Mouse (Mus musculus): ENCODE results near the gene Robo2. TPM values are rescaled to one million over a fixed set of nuclear protein-coding genes. Genes with fewer than 3 reads are reported as not detected.

The Robo2 gene
- polyA plus RNA-seq, 1 experiment from 2014 or later, result 79.8 TPM

DNA sequence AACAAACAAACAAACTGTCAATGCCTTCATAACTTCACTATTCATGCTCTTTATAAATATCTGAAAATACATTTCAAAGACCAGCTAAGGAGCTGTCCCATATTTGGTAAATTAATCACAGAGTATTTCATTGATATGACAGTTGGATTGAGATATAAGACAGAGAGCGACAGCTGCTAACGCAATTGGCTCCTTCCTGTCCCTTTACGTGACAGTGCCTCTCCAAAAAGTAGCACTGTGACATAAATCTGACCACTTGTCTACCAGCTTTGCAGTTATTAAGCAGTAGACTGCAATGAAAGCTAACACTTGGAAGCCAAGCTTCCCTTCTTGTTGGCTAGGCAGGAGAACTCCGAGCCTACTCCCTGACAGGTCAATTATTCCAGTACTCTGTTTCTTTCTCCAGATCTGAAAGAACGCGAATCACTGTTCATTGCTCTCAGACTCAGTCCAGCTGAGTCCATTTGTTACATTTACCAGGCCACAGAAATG is 452.1 kb downstream of the Robo2 start:
- 70% methylated on average over 6 of the region's 6 CpGs for WGBS

DNA sequence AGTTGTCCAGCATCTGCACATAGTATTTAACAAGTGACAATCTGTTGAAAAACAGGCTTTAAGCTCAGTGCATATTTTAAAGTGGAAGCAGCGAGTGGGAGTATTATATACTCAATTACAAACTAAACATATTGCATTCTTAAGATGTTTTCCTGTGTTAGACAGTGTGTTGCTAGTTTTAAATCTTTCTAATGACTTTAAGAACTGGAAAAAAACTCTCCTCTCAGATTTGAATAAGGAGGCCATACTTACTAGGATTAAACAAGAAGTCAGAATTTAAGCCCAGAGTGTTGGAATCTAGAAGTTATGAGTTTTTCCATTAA is 453.1 kb downstream of the Robo2 start:
- Histone ChIP-seq H3K9me3 (no peaks in the 10 kb centered on the region), H3K27me3 (no peaks in the 10 kb centered on the region), H3K4me2 (replicated peaks) (no peak overlapping the region), H3K4me3 (replicated peaks) (no peak overlapping the region), H3K27ac (no peak overlapping the region), H3K4me1 (replicated peaks) (no peaks in the 10 kb centered on the region), H3K9ac (replicated peaks) (no peak overlapping the region), H3K36me3 (no peaks in the 10 kb centered on the region)
- no peak for ATAC-seq
- WGBS, result 84% methylated on average over 1 of the region's 1 CpGs

More for the DNA sequence above, 452.1 kb downstream of the Robo2 start:
- Histone ChIP-seq H3K4me2 (replicated peaks) (no peak overlapping the region), H3K4me1 (replicated peaks) (no peaks in the 10 kb centered on the region), H3K36me3 (no peaks in the 10 kb centered on the region), H3K27ac (no peak overlapping the region), H3K9ac (replicated peaks) (no peak overlapping the region), H3K9me3 (no peaks in the 10 kb centered on the region), H3K27me3 (no peaks in the 10 kb centered on the region), H3K4me3 (replicated peaks) (no peak overlapping the region)
- no peak for ATAC-seq

DNA sequence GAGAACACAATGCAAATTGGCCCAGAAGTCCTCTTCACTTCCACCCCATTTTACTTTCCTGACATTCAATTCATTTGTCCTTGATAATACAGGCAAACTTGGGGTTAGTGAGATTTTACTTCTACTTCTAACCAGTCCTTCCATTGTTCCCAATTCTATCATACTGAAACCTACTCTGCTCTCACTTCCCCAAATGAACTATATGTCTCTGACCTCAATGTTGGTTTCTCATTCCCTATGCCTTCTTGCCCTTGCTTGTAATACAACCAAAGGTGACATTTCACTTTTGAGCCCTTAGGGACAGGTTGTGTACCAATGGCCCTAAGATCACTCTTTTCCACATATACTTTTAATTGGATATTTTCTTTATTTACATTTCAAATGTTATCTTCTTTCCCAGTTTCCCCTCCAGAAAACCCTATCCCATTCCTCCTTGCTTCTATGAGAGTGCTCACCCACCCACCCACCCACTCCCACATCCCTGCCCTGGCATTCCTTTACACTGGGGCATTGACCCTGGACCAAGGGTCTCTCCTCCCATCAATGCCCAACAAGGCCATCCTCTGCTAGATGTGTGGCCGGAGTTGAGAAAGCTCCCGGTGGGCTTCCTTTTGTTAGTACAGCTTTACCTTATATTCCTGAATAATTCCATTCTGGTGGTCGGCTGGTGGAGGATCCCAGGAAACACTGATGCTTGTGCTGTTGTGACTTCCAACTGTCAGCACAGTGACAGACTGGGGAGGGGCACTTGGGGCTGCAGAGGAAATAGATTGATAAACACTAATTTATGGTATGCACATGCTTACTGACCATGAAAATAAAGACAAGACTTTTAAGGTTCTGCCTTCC is 453.7 kb downstream of the Robo2 start:
- H3K9me3 ChIP-seq, result no peaks in the 10 kb centered on the region
- H3K4me3 ChIP-seq (replicated peaks), result no peak overlapping the region
- H3K27me3 ChIP-seq, result no peaks in the 10 kb centered on the region
- no peak overlapping the region for H3K4me2 ChIP-seq (replicated peaks)
- no peaks in the 10 kb centered on the region for H3K4me1 ChIP-seq (replicated peaks)
- H3K36me3 ChIP-seq, result no peaks in the 10 kb centered on the region
- no peak overlapping the region for H3K27ac ChIP-seq
- no peak for ATAC-seq
- H3K9ac ChIP-seq (replicated peaks), result no peak overlapping the region
- WGBS, result 35% methylated on average over 3 of the region's 3 CpGs

DNA sequence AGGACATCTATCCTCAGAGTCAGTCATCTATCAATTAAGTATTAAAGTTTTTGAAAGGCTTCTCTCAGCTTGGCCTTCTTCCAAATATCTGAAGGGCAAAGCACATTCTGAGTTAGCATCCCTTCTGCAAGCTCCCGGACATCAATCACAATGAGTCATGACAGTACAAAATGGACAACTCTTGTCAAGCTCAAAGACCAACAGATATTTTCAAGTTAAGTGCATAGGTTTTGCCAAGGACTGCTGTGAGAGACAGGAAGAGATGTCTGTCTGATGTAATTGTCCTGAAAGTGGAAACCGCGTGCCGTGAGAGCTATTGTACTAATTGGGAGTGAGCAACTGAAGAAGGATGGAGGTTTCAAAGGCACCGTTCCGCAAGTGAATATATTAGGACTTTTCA is 465.5 kb downstream of the Robo2 start:
- H3K27ac ChIP-seq, result no peak overlapping the region
- 73% methylated on average over 6 of the region's 6 CpGs for WGBS
- H3K9ac ChIP-seq (replicated peaks), result no peak overlapping the region
- no peaks in the 10 kb centered on the region for H3K36me3 ChIP-seq
- ATAC-seq, result no peak
- no peaks in the 10 kb centered on the region for H3K4me1 ChIP-seq (replicated peaks)
- H3K4me3 ChIP-seq (replicated peaks), result no peak overlapping the region
- no peaks in the 10 kb centered on the region for H3K27me3 ChIP-seq
- no peak overlapping the region for H3K4me2 ChIP-seq (replicated peaks)
- H3K9me3 ChIP-seq, result no peaks in the 10 kb centered on the region

DNA sequence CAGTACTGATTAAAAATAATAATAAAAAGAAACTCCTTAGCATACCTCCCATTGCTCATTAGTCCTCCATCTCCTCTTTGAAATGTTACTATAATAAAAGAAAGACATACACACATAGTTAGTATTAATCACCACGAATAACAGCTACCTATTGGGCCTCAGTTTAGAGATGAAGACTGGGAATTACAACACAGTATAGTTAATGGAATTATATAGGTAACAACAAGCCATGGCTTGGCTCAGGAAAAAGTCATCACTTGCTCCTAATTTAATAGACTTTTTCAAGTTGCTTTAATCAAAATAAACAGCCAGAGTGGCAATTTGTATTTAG is 471.4 kb downstream of the Robo2 start:
- H3K27ac ChIP-seq, result no peak overlapping the region
- H3K36me3 ChIP-seq, result no peaks in the 10 kb centered on the region
- no peaks in the 10 kb centered on the region for H3K27me3 ChIP-seq
- H3K4me1 ChIP-seq (replicated peaks), result no peaks in the 10 kb centered on the region
- no peak overlapping the region for H3K4me2 ChIP-seq (replicated peaks)
- H3K9me3 ChIP-seq, result no peaks in the 10 kb centered on the region
- WGBS, result 80% methylated on average over 1 of the region's 1 CpGs
- H3K4me3 ChIP-seq (replicated peaks), result no peak overlapping the region
- no peak for ATAC-seq
- H3K9ac ChIP-seq (replicated peaks), result no peak overlapping the region

DNA sequence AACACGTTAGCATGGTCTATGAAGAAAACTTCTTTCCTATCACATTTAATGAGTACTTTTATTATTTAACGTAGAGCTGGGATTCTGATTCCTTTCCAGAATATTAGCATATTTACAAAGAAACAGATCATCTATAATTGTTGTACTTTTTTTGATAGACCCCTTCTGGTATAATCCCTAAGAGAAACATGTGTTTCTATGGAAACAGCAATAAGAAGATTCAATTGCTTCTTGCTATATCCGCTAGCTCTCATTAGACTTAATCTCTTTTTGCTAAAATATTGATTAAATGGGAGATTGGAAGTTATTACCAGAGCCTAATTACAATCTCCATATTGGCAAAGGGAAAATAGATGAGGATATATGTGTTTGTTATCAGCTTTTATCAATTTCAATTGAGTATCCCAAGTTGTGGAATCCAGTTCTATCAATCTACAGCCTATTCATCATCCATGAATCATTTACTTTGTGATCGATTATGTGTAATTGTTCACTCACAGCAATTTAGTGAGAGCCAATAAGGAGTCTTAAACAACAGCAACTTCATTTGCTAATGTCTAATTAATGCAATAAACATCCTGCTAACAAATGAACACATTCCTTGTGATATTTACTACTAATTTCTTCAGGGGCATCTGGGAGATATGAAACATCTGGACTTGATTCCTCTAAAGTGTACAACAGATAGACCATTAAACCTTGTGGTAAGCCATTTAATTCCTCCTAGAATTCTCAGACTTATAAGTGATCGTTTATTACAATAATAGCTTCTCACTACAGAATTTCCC is 472.0 kb downstream of the Robo2 start:
- H3K4me2 ChIP-seq (replicated peaks), result no peak overlapping the region
- ATAC-seq, result no peak
- H3K9me3 ChIP-seq, result no peaks in the 10 kb centered on the region
- H3K36me3 ChIP-seq, result no peaks in the 10 kb centered on the region
- no peaks in the 10 kb centered on the region for H3K27me3 ChIP-seq
- H3K9ac ChIP-seq (replicated peaks), result no peak overlapping the region
- 80% methylated on average over 5 of the region's 5 CpGs for WGBS
- H3K4me3 ChIP-seq (replicated peaks), result no peak overlapping the region
- no peak overlapping the region for H3K27ac ChIP-seq
- H3K4me1 ChIP-seq (replicated peaks), result no peaks in the 10 kb centered on the region

DNA sequence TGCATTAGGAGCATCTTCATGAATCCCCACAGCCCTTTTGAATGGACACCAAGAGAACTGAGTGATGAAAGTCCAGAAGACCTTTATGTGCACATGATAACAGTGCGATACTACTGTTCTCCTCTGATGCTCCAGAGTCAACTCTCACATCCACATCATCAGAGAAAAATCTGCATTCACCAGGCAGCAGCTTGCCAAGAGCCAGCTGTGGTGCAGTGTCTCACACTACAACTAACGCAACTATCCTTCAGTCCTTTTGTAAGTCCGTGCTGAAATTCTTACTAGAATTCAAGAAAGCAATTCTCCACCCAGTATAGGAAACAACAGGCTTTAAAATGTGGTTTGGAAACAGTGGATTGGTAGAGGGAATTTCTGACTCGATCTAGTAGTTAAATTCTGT is 481.3 kb downstream of the Robo2 start:
- WGBS, result 92% methylated on average over 4 of the region's 4 CpGs
- no peaks in the 10 kb centered on the region for H3K9me3 ChIP-seq
- no peak overlapping the region for H3K27ac ChIP-seq
- H3K4me1 ChIP-seq (replicated peaks), result no peaks in the 10 kb centered on the region
- no peaks in the 10 kb centered on the region for H3K36me3 ChIP-seq
- no peak overlapping the region for H3K4me3 ChIP-seq (replicated peaks)
- H3K9ac ChIP-seq (replicated peaks), result no peak overlapping the region
- no peak overlapping the region for H3K4me2 ChIP-seq (replicated peaks)
- ATAC-seq, result no peak
- H3K27me3 ChIP-seq, result no peaks in the 10 kb centered on the region

DNA sequence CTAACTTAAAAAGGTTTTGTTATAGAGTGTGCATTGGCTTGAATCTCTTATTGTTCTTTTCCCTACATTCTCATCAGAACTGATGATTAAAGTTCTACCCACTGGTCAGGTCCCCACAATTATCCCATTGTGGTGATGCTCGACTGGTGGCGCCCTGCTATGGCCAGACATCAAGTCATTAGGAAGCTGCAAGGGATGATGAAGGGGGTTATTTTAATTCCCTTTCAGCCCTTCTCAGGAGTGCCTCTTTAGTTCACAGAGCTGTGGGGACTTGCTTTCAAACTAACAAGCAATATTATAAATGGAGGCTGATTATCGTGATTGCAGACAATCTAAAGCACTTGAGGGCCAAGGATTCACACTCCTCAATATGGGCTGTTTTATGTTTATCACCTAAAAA is 484.1 kb downstream of the Robo2 start:
- no peak overlapping the region for H3K4me3 ChIP-seq (replicated peaks)
- no peak overlapping the region for H3K27ac ChIP-seq
- no peaks in the 10 kb centered on the region for H3K9me3 ChIP-seq
- H3K27me3 ChIP-seq, result no peaks in the 10 kb centered on the region
- H3K4me1 ChIP-seq (replicated peaks), result no peaks in the 10 kb centered on the region
- no peak overlapping the region for H3K4me2 ChIP-seq (replicated peaks)
- H3K9ac ChIP-seq (replicated peaks), result no peak overlapping the region
- ATAC-seq, result 0 out of 2 replicates have a peak, but pooled peaks have one; percentile 34
- H3K36me3 ChIP-seq, result no peaks in the 10 kb centered on the region
- WGBS, result 29% methylated on average over 3 of the region's 3 CpGs

DNA sequence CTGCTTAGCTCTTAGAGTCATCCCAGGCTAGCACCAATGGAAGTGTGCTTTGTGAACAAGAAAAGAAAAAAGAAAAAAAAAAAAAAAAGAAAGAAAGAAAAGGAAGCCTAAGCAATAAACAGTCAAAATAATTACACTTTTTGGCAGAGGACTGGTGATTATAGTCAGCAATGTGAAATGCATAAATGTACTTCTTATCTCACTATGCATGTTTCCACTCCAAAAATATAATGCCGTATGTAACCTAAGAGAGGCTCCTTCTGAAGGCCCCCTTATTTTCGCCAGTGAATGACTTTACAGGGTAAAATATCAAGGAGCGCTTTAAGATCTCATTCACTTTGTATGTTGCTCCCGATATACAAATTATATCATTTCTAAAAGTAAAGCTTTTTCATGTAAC is 496.2 kb downstream of the Robo2 start:
- H3K9me3 ChIP-seq, result no peaks in the 10 kb centered on the region
- no peak overlapping the region for H3K4me3 ChIP-seq (replicated peaks)
- no peak for ATAC-seq
- no peak overlapping the region for H3K27ac ChIP-seq
- 86% methylated on average over 4 of the region's 4 CpGs for WGBS
- no peaks in the 10 kb centered on the region for H3K36me3 ChIP-seq
- H3K4me1 ChIP-seq (replicated peaks), result no peaks in the 10 kb centered on the region
- no peak overlapping the region for H3K9ac ChIP-seq (replicated peaks)
- H3K27me3 ChIP-seq, result no peaks in the 10 kb centered on the region
- no peak overlapping the region for H3K4me2 ChIP-seq (replicated peaks)

DNA sequence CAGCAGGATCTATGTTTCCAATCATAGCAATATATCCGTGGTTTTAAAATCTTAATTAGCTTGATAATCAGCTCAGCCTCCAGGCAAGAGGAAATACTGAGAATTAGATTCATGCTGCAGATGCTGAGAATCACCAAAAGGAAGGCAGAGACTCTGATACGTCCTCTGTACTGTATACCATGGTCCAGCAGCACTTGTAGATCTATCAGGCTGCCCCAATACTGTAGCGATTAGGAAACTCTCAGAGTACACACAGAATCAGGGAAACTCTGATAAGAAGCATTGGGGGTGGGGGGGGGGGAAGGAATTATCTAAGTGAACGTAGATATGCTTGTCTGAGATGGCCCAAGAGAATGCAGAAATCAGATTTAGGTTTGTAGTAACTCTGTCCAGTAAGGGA is 496.7 kb downstream of the Robo2 start:
- H3K27ac ChIP-seq, result no peak overlapping the region
- WGBS, result 67% methylated on average over 4 of the region's 4 CpGs

DNA sequence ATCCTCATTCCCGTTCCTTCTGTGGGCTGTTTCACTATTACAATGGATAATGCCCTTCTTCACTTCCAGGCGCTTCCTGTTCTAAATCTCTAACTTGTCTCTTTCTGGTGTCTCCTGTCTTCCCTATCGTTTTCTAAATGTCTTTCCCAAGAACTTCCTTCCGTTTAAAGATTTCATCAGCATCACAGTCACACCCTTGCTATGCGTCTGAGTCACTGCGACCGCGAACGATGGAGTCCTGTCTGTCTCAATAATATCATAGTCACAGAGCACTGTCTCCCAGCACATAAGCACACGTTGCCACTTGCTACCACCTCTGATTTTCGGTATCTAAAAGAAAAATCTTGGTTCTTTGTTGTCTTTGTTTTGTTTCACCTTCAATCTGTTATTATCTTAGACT is 503.1 kb downstream of the Robo2 start:
- H3K4me1 ChIP-seq (replicated peaks), result no peaks in the 10 kb centered on the region
- no peak for ATAC-seq
- H3K4me3 ChIP-seq (replicated peaks), result no peak overlapping the region
- no peak overlapping the region for H3K9ac ChIP-seq (replicated peaks)
- H3K9me3 ChIP-seq, result no peaks in the 10 kb centered on the region
- H3K4me2 ChIP-seq (replicated peaks), result no peak overlapping the region
- 89% methylated on average over 11 of the region's 11 CpGs for WGBS
- H3K27ac ChIP-seq, result no peak overlapping the region
- no peaks in the 10 kb centered on the region for H3K36me3 ChIP-seq
- no peaks in the 10 kb centered on the region for H3K27me3 ChIP-seq

More for the DNA sequence above, 496.7 kb downstream of the Robo2 start:
- no peak for ATAC-seq
- no peaks in the 10 kb centered on the region for H3K36me3 ChIP-seq
- H3K27me3 ChIP-seq, result no peaks in the 10 kb centered on the region
- H3K9ac ChIP-seq (replicated peaks), result no peak overlapping the region
- H3K4me1 ChIP-seq (replicated peaks), result no peaks in the 10 kb centered on the region
- H3K9me3 ChIP-seq, result no peaks in the 10 kb centered on the region
- no peak overlapping the region for H3K4me3 ChIP-seq (replicated peaks)
- H3K4me2 ChIP-seq (replicated peaks), result no peak overlapping the region

DNA sequence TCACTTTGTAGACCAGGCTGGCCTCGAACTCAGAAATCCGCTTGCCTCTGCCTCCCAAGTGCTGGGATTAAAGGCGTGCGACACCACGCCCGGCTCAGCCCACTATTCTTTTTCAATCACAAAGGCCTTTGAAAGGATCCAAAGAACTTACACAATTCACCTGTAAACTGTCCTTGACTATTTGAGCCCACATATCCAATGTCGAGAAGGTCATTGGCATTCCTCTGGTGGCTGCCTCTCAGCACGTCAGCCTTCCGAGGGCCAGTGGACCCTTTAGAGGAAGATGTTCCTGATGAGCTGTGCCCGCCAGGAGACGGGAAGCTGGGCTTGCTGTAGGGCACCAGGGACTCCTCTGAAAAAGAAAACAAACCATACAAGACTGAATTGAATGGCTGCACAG is 514.8 kb downstream of the Robo2 start:
- Histone ChIP-seq H3K27me3 (no peaks in the 10 kb centered on the region), H3K9ac (replicated peaks) (no peak overlapping the region), H3K4me1 (replicated peaks) (no peaks in the 10 kb centered on the region), H3K9me3 (no peaks in the 10 kb centered on the region), H3K27ac (no peak overlapping the region), H3K4me3 (replicated peaks) (no peak overlapping the region), H3K36me3 (peaks cover 3% of the 10 kb centered on the region; the same call in 1 of the 2 replicates), H3K4me2 (replicated peaks) (no peak overlapping the region)
- ATAC-seq, result no peak
- 91% methylated on average over 11 of the region's 11 CpGs for WGBS
